Mouse (Mus musculus) brain, embryonic 14.5 days (tissue): ENCODE data around the gene B4galnt4. TPM values are rescaled to one million over a fixed set of nuclear protein-coding genes. Genes with fewer than 3 reads are reported as not detected.
"Not testable (repeated sequence)": the region's sequence is repeated elsewhere in the genome, so short reads cannot be mapped to it uniquely, and the experiment has no call there.

Experiments
- DNase-seq: peaks from one replicate; pipeline ENCODE4 v3.0.0-alpha.2; 2011; ENCODE audit warnings: low read depth
- CTCF ChIP-seq: fragments of 200-500 bp; IDR thresholded peaks from 2 replicates; pipeline ENCODE4 v1.5.1; 2012; ENCODE audit warnings: inconsistent platforms, mild to moderate bottlenecking, moderate library complexity, borderline replicate concordance; ENCODE audit not compliant: insufficient read depth, insufficient read length; ENCODE audit errors: extremely low read depth
- POLR2A ChIP-seq: fragments of 200-500 bp; IDR thresholded peaks from 2 replicates; pipeline ENCODE4 v1.6.1; 2012; ENCODE audit warnings: mild to moderate bottlenecking, inconsistent platforms, borderline replicate concordance; ENCODE audit not compliant: poor library complexity, insufficient read depth, insufficient read length, severe bottlenecking; ENCODE audit errors: extremely low read depth
- polyA plus RNA-seq: library from polyadenylated mRNA; depleted of rRNA; stranded (reverse); fragments of >200 nt; gene quantifications from 2 replicates; pipeline ENCODE4 v1.2.3, GENCODE M21; 2012; rRNA removed

Gene B4galnt4
- polyA plus RNA-seq, result 151 and 166 TPM in 2 replicates

DNA sequence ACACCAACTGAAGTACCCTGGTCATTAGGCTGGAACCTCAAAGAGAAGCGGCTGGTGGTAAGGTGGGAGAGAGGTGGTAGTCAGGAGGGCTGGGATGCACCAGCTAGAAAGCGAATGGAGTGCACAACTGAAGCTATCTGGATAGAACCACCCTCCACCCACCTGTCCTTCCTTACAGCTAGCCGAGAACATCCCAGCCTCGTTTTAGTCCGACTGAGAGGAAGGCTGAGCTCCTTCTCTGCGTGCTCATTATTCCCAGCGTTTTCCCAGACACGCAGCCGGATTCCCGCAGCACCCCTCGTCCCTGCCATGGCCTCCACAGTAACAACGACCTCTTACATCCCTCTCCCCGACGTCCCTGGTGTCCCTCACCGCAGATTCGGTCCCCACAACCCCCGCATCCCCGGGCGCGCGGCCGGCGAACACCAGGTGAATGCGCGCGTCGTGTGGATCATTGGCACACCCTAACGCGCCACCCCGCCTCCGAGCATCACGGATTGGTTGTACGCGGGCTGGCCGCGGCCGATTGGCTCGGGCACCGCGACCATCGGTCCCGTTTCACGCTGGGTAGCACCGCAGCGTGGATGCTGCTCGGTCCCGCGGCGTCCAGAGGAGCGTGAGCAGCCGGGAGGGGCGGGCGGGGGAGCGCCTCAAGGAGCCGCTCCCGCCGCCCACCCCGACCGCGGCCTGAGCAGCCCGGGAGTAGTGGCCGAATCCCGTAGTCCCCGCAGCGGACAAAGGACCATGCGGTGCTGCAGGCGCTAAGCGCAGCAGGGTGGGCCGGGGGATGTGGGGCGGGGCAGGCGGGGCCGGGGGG, at the start of gene B4galnt4:
Gene B4galnt4 (plus strand): TSS at position 679 of the 817 bp plus-strand sequence.
- DNase-seq, result peak; percentile 97
- TF ChIP-seq CTCF (no peak), POLR2A (peak; percentile 69)

DNA sequence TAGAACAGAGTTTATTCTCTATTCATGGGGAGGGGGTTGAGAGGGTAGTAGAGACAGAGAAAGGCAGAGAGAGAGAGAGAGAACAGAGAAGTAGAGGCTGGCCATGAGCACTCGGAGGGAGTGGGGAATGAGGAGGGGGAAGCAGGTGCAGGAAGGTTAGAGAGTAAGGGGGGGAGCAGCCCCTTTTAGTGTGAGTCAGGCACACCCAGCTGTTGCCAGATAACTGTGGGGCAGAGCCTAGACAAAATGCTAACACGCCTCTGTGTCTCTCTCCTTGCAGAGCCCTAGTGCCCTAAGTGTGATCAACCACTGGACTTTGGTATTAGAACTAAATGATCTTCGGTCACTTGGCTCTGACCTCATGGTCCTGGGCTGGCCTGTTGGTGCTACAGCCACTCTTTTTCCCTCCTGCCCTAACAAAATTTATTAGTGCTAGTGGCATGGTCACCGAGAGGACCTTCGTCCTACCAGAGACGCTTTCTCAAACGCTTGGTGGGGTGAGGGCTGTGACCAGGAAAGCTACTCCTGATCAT, 49.6 kb upstream of the B4galnt4 start:
- DNase-seq, result no peak
- TF ChIP-seq POLR2A (no peak), CTCF (no peak)

DNA sequence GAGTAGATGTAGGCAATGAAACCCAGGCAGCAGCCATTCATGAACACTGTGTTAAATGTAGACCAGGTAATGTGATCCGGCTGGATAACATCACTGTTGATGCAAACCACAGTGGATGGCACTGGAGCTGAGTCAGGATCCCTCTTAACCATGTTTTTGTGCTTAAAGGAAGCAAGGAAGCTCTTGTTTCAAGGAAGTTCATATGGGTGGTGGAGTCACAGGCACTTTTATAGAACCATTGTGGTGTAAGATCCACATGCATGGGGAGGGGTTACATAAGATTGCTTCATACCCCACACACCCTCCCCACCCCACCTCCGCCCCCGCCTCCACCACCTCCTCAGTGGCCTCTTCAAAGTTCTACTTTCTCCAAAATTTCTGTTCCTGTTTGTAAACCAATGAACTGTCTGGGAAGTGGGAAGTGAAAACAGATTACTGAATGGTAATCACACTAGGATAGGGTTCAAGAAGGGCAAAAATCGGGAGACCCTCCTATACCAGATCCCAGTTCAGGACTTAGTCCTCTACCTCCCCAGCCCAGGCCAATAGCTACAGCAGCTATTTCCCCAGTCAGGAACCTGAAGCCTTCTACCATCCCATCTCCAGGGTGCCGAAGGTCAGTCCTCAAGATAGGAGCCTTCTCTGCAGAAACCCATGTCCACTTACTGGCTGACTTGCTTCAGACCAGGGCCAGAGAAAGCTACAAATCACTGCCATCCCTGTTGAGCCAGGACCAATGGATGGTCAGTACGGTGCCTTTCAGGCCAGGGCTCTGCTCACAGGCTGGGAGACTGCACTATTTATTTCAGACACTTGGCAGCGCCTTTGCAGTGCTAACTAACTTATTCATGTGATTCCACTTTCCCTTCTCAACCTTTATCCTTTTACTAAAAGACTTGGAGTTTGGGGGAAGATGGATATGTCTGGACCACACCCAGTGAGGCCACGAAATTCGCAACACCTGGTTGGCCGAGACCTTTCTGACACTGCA, 43.9 kb upstream of the B4galnt4 start:
- no peak for TF ChIP-seq POLR2A
- DNase-seq, result no peak

DNA sequence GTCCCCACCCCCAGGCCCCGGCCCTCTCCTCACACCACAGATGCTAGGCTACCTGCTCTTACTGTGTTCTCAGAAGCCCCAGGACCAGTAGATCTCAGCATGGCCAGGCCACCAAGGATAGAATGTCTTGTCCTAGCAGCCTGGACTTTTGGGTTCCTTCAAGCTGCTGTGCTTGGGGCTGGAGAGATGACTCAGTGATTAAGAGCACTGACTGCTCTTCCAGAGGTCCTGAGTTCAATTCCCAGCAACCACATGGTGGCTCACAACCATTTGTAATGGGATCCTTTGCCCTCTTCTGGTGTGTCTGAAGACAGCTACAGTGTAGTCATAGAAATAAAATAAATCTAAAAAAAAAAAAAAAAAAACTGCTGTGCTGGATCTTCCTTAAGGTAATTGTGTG, 43.1 kb upstream of the B4galnt4 start, which contains the start of gene Ifitm6:
Gene Ifitm6 (minus strand): TSS at position 101 of the 400 bp plus-strand sequence.
- DNase-seq, result not testable (repeated sequence)

GRCm38 (mm10) chr7:141019028-141019427, 41.9 kb upstream of the B4galnt4 start:
- DNase-seq, result no peak
- no peak for TF ChIP-seq CTCF
- no peak for TF ChIP-seq POLR2A

GRCm38 (mm10) chr7:141021489-141022449, 39.1 kb upstream of the B4galnt4 start:
- TF ChIP-seq CTCF, result no peak
- no peak for TF ChIP-seq POLR2A
- no peak for DNase-seq

DNA sequence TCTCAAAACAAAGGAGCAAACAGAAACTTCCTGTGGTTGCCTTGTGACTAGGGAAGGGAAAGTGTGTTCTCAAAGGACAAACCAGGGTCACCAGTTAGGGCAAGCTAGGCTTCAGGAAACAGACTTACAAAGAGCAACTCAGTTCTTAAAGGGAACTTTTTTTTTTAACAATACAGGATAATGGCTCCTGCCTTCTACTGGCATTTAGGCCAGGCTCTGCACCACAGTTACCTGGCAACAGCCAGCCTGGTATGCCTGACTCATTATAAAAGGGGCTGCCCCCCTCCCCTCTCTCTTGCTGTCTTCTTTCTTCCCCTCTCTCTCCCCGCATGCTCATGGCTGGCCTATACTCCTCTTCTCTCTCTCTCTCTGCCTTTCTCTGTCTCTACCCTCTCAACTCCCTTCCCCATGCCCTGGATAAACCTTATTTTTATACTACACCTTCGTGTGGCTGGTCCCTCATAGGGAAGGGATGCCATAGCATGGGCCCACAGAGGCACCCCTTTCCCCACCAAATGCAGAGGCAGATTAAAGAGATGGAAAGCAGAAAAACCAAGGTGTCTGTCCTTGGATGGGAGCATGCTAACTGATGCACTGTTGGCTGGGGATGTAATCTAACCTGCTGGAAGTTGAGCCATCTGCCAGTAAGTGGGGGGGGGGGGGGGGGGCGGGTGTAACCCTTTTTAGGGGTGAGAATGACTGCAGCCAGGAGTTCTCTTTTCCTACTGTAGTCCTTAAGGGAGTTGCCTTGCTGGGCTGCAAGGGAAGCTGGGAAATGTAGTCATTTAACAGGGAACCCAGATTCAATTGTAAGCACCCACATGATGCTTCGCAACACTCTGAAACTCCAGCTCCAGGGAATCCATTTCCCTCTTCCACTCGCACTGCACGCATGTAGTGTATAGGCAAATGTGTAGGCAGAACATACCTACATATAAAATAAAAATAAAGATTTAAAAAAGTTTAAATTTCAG, 35.8 kb upstream of the B4galnt4 start:
- DNase-seq, result peak; percentile 84
- TF ChIP-seq CTCF (no peak), POLR2A (no peak)

GRCm38 (mm10) chr7:141026097-141026739, 34.7 kb upstream of the B4galnt4 start:
- peak; percentile 91 for DNase-seq
- TF ChIP-seq CTCF (no peak), POLR2A (no peak)

DNA sequence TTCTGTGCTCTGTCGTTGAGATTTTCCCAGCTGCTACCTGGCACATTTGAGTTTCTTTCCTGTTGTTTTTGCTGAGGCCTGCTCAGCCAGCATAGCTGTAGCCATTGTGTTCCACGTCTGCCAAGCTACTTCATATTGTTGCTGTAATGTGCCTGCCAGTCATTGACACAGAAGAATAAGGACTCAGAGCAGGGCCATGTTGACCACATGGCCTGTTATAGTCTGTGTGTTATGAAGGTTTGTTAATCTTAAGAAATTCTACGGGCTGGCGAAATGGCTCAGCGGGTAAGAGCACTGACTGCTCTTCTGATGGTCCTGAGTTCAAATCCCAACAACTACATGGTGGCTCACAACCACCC, 34.2 kb upstream of the B4galnt4 start:
- TF ChIP-seq CTCF (no peak), POLR2A (no peak)
- DNase-seq, result no peak
